Mouse (Mus musculus): ENCODE results near the gene Adgre5.

DNA sequence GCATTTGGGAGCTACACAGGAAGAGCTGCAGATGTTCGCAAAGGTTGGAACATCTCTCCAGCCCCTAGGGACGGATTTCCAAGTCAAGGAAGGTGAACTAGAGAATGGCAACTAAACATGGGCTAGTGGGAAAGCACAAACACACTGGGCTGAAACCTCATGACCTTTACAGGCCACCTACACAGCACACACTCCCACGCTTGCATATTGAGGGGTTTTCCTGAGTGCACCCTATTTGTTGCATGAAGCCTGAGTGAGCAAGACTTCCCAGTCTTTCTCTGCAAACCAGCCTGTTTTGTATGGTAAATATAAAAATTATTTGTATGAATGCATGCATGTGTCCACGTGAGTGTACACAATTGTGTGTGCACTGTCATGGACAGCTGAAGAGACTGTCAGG is 48.7 kb upstream of the Adgre5 start:
- TF ChIP-seq CTCF (conservative IDR thresholded peaks at IDR 0.05; ENCODE audit: low read length): no peak
- no peak for TF ChIP-seq NANOG (IDR thresholded peaks at IDR 0.05; ENCODE audit: borderline replicate concordance, low read length)
- TF ChIP-seq POU5F1 (IDR thresholded peaks at IDR 0.05; ENCODE audit: borderline replicate concordance, low read length): no peak
